Mouse (Mus musculus) liver, adult 2 months (tissue): ENCODE measurements around the gene Vhl.

Experiments
- CTCF ChIP-seq: fragments of 200-500 bp; IDR thresholded peaks from 2 replicates; pipeline ENCODE4 v1.5.1; 2011; ENCODE audit warnings: low read depth, low read length, control low read depth
- POLR2A ChIP-seq: fragments of 200-500 bp; IDR thresholded peaks from 2 replicates; pipeline ENCODE4 v1.6.1; 2011; ENCODE audit warnings: low read length, control low read depth; ENCODE audit not compliant: insufficient read depth; ENCODE audit errors: extremely low read depth

DNA sequence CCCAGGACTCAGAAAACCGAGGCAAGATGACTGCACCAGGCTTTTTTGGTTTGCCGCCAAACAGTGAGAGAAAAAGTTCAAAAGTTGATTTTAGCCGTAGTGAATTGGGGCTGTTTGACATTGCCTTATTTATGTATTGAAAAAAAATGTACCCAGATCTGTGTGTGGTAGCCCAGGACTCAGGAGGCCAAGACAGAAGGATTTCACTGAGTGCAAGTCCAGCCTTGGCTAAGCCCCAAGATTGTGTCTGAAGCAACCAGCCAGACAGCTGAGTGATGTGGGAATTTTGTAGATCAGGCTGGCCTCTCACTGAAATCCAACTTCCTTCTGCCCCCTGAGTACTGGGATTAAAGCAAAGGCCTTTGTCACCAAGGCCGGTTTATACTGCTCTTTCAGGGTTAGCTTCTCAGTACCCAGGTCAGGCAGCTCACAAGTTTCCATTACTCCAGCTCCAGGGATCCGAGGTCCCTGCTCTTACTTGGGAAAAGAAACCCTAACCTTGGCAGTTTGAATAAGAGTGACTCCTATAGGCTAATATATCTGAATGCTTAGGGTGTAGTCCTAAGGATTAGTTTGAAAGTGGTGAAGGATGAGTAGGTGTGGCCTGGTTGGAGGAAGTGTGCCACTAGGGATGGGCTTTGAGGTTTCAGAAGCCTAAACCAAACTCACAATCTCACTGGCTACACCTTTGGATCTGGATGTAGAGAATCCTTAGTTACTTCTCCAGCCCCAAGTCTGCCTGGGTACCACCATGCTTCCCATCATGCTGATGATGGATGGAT is 1.4 kb downstream of the Vhl start:
- no peak for TF ChIP-seq CTCF
- TF ChIP-seq POLR2A: no peak
